Mouse (Mus musculus) hindbrain, embryonic 12.5 days (tissue): ENCODE data around the gene Magea4. TPM values are rescaled to one million over a fixed set of nuclear protein-coding genes. Genes with fewer than 3 reads are reported as not detected.

ENCODE experiments used
- ATAC-seq: fragments of 200-750 bp; cut with Nextera tagmentation; 2 replicates; pipeline ENCODE4 v1.8.0; 2017; ENCODE audit warnings: moderate TSS enrichment; ENCODE audit not compliant: low FRiP score
- H3K27ac ChIP-seq: fragments of 300-500 bp; sonication (generic); 2 replicates; pipeline ENCODE4 v1.5.1; 2016; ENCODE audit warnings: mild to moderate bottlenecking
- H3K27me3 ChIP-seq: fragments of 300-500 bp; sonication (generic); 2 replicates; pipeline ENCODE4 v1.6.1; 2016; ENCODE audit warnings: mild to moderate bottlenecking
- H3K36me3 ChIP-seq: fragments of 300-500 bp; sonication (generic); 2 replicates; pipeline ENCODE4 v1.6.1; 2016; ENCODE audit warnings: mild to moderate bottlenecking
- H3K4me1 ChIP-seq: fragments of 300-500 bp; sonication (generic); 2 replicates; pipeline ENCODE4 v1.6.1; 2016
- H3K4me2 ChIP-seq: fragments of 300-500 bp; sonication (generic); replicated peaks from 2 replicates; pipeline ENCODE4 v1.6.1; 2016; ENCODE audit warnings: mild to moderate bottlenecking
- H3K4me3 ChIP-seq: fragments of 300-500 bp; sonication (generic); 2 replicates; pipeline ENCODE4 v1.5.1; 2016; ENCODE audit warnings: mild to moderate bottlenecking
- H3K9ac ChIP-seq: fragments of 300-500 bp; sonication (generic); 2 replicates; pipeline ENCODE4 v1.6.1; 2016; ENCODE audit warnings: mild to moderate bottlenecking, moderate library complexity
- H3K9me3 ChIP-seq: fragments of 300-500 bp; sonication (generic); replicated peaks from 2 replicates; pipeline ENCODE4 v1.6.1; 2016; ENCODE audit warnings: mild to moderate bottlenecking
- whole genome bisulfite sequencing: fragments of 180-500 bp; shearing (Covaris S2); methylation state at CpG from one replicate; pipeline ENCODE4 v1.1.7; 2016; 5-methylcytosine and 5-hydroxymethylcytosine counted together
- microRNA counts: library from miRNA; unstranded; fragments of <30 nt; microRNA quantifications from one replicate; lab custom pipeline; 2017
- microRNA-seq: library from miRNA; unstranded; fragments of <30 nt; microRNA quantifications from one replicate; pipeline ENCODE4, GENCODE M21; 2017
- polyA plus RNA-seq: library from polyadenylated mRNA; unstranded; fragments of >200 nt; fragmentation: Nextera tagmentation; extraction: Ambion mirVana; gene quantifications from 2 replicates; pipeline ENCODE4 v1.2.1, GENCODE M21; 2016

Gene Magea4
- not detected in 2 replicates for polyA plus RNA-seq

DNA sequence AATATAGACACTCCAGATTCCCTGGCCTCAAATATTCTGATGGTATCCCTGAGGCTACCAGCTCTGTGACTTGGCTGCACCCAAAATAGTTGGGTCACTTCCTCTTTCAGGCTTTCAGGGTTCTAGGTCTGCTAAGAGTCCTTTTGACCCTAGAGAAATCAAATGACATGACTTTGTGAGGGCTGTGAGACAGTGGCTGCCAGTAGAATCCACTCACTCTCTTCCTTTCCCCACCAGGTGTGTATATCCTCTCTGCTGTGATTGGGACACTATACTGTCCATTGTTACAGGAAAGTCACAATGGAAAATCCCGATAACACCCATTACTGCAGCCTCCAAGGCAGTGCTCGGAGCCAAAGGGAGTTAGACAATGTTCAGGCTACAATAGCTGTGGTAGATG, at the start of gene Magea4:
Gene Magea4, plus strand, starts transcription at position 301 of the 400 bp plus-strand sequence.
- no peak for ATAC-seq
- H3K9me3 ChIP-seq = no peaks in the 10 kb centered on the region
- H3K27me3 ChIP-seq = no peaks in the 10 kb centered on the region
- H3K4me3 ChIP-seq = no peak within 1 kb of the TSS
- no peaks in the 10 kb centered on the region for H3K36me3 ChIP-seq
- no peaks in the 10 kb centered on the region for H3K4me1 ChIP-seq
- no peak within 1 kb of the TSS for H3K9ac ChIP-seq
- WGBS = 87% methylated on average over 2 of the region's 2 CpGs
- H3K4me2 ChIP-seq = no peak within 1 kb of the TSS
- no peak within 1 kb of the TSS for H3K27ac ChIP-seq

DNA sequence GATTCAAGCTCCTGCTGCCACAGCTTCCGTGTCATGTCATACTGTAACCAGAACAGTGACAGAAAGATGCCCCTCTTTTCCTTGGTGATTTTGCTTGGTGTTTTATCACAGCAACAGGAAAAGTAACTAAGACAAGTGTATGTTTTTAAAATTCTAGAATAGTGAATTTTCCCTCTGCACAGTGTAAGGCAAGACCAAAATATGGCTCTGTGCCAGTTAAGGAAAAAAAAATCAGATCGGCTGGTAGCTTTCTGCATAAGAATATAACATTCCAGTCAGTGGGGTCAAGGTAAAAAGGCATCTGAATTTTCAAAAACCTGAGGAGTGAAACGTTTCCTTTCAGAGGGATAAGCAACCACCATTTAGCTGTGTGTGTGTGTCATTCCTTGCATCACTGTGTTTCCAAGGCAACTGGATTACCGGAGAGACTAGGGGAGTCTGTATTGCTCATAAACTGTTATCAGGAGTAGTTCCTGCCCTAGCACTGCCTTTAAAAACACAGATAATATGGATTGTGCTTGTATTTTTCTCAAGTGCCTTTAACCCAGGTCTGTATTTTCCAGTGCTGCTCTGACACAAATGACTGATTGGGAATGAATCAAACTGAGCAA, 18.8 kb upstream of the Magea4 start:
- WGBS = 58% methylated on average over 4 of the region's 4 CpGs
- Histone ChIP-seq H3K9ac (no peak overlapping the region), H3K27me3 (no peaks in the 10 kb centered on the region), H3K4me1 (no peaks in the 10 kb centered on the region), H3K9me3 (no peaks in the 10 kb centered on the region), H3K36me3 (no peaks in the 10 kb centered on the region), H3K27ac (no peak overlapping the region), H3K4me3 (no peak overlapping the region), H3K4me2 (no peak overlapping the region)
- no peak for ATAC-seq

GRCm38 (mm10) chrX:72270637-72271036, 48.8 kb downstream of the Magea4 start:
- H3K4me3 ChIP-seq = no peak overlapping the region
- no peak overlapping the region for H3K27ac ChIP-seq
- WGBS = 93% methylated on average over 11 of the region's 11 CpGs
- H3K4me2 ChIP-seq = no peak overlapping the region
- H3K27me3 ChIP-seq = no peaks in the 10 kb centered on the region
- ATAC-seq = no peak
- H3K36me3 ChIP-seq = no peaks in the 10 kb centered on the region
- H3K9ac ChIP-seq = no peak overlapping the region
- no peaks in the 10 kb centered on the region; the same call in 1 of the 2 replicates for H3K9me3 ChIP-seq
- H3K4me1 ChIP-seq = no peaks in the 10 kb centered on the region

MicroRNAs encoded within 50 kb of the gene (microRNA counts, 519-probe panel; counts per million panel counts)
- 470 counts per million, percentile 58 among the panel's probes with 10 or more counts for microRNA mmu-miR-224 (lab: Ali Mortazavi, UCI)
- microRNA mmu-miR-452 (lab: Ali Mortazavi, UCI) = 470 counts per million, percentile 58 among the panel's probes with 10 or more counts

Small RNA genes lying within 50 kb of the gene (microRNA-seq; reads per million reads assigned to microRNA genes)
- gene Mir224 (163 reads per million, percentile 54 among the genes with 10 or more reads in this experiment), gene Mir452 (60.7 reads per million, percentile 39 among the genes with 10 or more reads in this experiment)

Other genes starting within 250 kb of the Magea4 start
- gene Fate1, start 249.0 kb upstream of the Magea4 start, polyA plus RNA-seq = not detected in 2 replicates
- 0.09 and 0.12 TPM in 2 replicates for gene Cnga2, start 230.2 kb upstream of the Magea4 start, polyA plus RNA-seq
- gene Gabre, start 52.8 kb downstream of the Magea4 start, polyA plus RNA-seq = 1.1 and 1.2 TPM in 2 replicates
- not detected in 2 replicates for gene Magea10, start 164.8 kb downstream of the Magea4 start, polyA plus RNA-seq